Mouse (Mus musculus): Measurements from ENCODE around the gene Ftl1. TPM values are rescaled to one million over a fixed set of nuclear protein-coding genes. Genes with fewer than 3 reads are reported as not detected.
A peak's percentile ranks its signal among the peaks of the same experiment; 100 is the strongest.

Gene Ftl1
- polyA plus RNA-seq, 1 experiment from 2014 or later: 3,941 TPM

GRCm38 (mm10) chr7:45434203-45435015, 25.3 kb downstream of the Ftl1 start, which contains the start of gene Gys1:
TSS of gene Gys1 (plus strand) at chr7:45434844.
- H3K27ac ChIP-seq (ENCODE audit: low read depth, low read length): peak within 1 kb of the TSS; percentile 86
- H3K36me3 ChIP-seq (ENCODE audit: control insufficient read depth, insufficient read depth, low read length): peaks cover 28% of the 10 kb centered on the region

GRCm38 (mm10) chr7:45433835-45434202, 25.9 kb downstream of the Ftl1 start:
- 1% methylated on average over 7 of the region's 7 CpGs for WGBS

More at GRCm38 (mm10) chr7:45434203-45435015, 25.3 kb downstream of the Ftl1 start, which contains the start of gene Gys1:
- H3K4me1 ChIP-seq (ENCODE audit: control insufficient read depth, insufficient read depth, low read length): peaks cover 35% of the 10 kb centered on the region
- ATAC-seq (ENCODE audit: low FRiP score, low TSS enrichment): peak; percentile 97
- peak within 1 kb of the TSS; percentile 94 for H3K4me3 ChIP-seq (ENCODE audit: low read length)
- H3K9me3 ChIP-seq (ENCODE audit: control insufficient read depth, low read length): no peaks in the 10 kb centered on the region
- H3K9ac ChIP-seq (ENCODE audit: low read depth, low read length): peak within 1 kb of the TSS; percentile 82
- under 1% methylated on average over 45 of the region's 45 CpGs for WGBS
- H3K4me2 ChIP-seq (replicated peaks; ENCODE audit: low read depth, low read length): peak within 1 kb of the TSS; percentile 97
- H3K27me3 ChIP-seq (ENCODE audit: control insufficient read depth, insufficient read depth, low read length): no peaks in the 10 kb centered on the region

GRCm38 (mm10) chr7:45426556-45426955, 33.1 kb downstream of the Ftl1 start:
- no peak overlapping the region for H3K9ac ChIP-seq (ENCODE audit: low read depth, low read length)
- H3K4me1 ChIP-seq (ENCODE audit: control insufficient read depth, insufficient read depth, low read length): no peaks in the 10 kb centered on the region
- H3K27ac ChIP-seq (ENCODE audit: low read depth, low read length): no peak overlapping the region
- H3K27me3 ChIP-seq (ENCODE audit: control insufficient read depth, insufficient read depth, low read length): no peaks in the 10 kb centered on the region
- no peak overlapping the region for H3K4me2 ChIP-seq (replicated peaks; ENCODE audit: low read depth, low read length)
- no peaks in the 10 kb centered on the region for H3K9me3 ChIP-seq (ENCODE audit: control insufficient read depth, low read length)
- H3K4me3 ChIP-seq (ENCODE audit: low read length): no peak overlapping the region
- ATAC-seq (ENCODE audit: low FRiP score, low TSS enrichment): no peak
- peaks cover 92% of the 10 kb centered on the region for H3K36me3 ChIP-seq (ENCODE audit: control insufficient read depth, insufficient read depth, low read length)
- 93% methylated on average over 8 of the region's 8 CpGs for WGBS

More at GRCm38 (mm10) chr7:45433835-45434202, 25.9 kb downstream of the Ftl1 start:
- Histone ChIP-seq H3K9me3 (ENCODE audit: control insufficient read depth, low read length) (no peaks in the 10 kb centered on the region), H3K27ac (ENCODE audit: low read depth, low read length) (peak overlapping the region; percentile 86; the same call in 1 of the 2 replicates), H3K4me1 (ENCODE audit: control insufficient read depth, insufficient read depth, low read length) (peaks cover 35% of the 10 kb centered on the region), H3K9ac (ENCODE audit: low read depth, low read length) (peak overlapping the region; percentile 82), H3K36me3 (ENCODE audit: control insufficient read depth, insufficient read depth, low read length) (peaks cover 34% of the 10 kb centered on the region), H3K4me2 (replicated peaks; ENCODE audit: low read depth, low read length) (peak overlapping the region; percentile 97), H3K4me3 (ENCODE audit: low read length) (peak overlapping the region; percentile 94), H3K27me3 (ENCODE audit: control insufficient read depth, insufficient read depth, low read length) (no peaks in the 10 kb centered on the region)
- no peak for ATAC-seq (ENCODE audit: low FRiP score, low TSS enrichment)

- Histone ChIP-seq H3K4me2 (replicated peaks; ENCODE audit: low read depth, low read length) (no peak overlapping the region), H3K27ac (ENCODE audit: low read depth, low read length) (no peak overlapping the region), H3K9me3 (ENCODE audit: control insufficient read depth, low read length) (no peaks in the 10 kb centered on the region), H3K4me1 (ENCODE audit: control insufficient read depth, insufficient read depth, low read length) (peaks cover 8% of the 10 kb centered on the region), H3K36me3 (ENCODE audit: control insufficient read depth, insufficient read depth, low read length) (peaks cover 54% of the 10 kb centered on the region), H3K4me3 (ENCODE audit: low read length) (no peak overlapping the region), H3K9ac (ENCODE audit: low read depth, low read length) (no peak overlapping the region), H3K27me3 (ENCODE audit: control insufficient read depth, insufficient read depth, low read length) (peaks cover 27% of the 10 kb centered on the region)
- 89% methylated on average over 13 of the region's 14 CpGs for WGBS
- no peak for ATAC-seq (ENCODE audit: low FRiP score, low TSS enrichment)
These were observed 38.5 kb downstream of the Ftl1 start for GRCm38 (mm10) chr7:45421194-45421593.

GRCm38 (mm10) chr7:45420615-45420919, 39.1 kb downstream of the Ftl1 start, which contains the start of gene Lhb:
TSS of gene Lhb (plus strand) at chr7:45420820.
- Histone ChIP-seq H3K4me2 (replicated peaks; ENCODE audit: low read depth, low read length) (peak within 1 kb of the TSS; percentile 24; the same call in 1 of the 2 replicates), H3K27me3 (ENCODE audit: control insufficient read depth, insufficient read depth, low read length) (peaks cover 34% of the 10 kb centered on the region)
- 55% methylated on average over 6 of the region's 6 CpGs for WGBS

GRCm38 (mm10) chr7:45419859-45420614, 39.6 kb downstream of the Ftl1 start:
- WGBS: 8% methylated on average over 27 of the region's 27 CpGs
- ATAC-seq (ENCODE audit: low FRiP score, low TSS enrichment): no peak
- peaks cover 39% of the 10 kb centered on the region for H3K27me3 ChIP-seq (ENCODE audit: control insufficient read depth, insufficient read depth, low read length)
- peaks cover 45% of the 10 kb centered on the region for H3K36me3 ChIP-seq (ENCODE audit: control insufficient read depth, insufficient read depth, low read length)
- peak overlapping the region; percentile 24; the same call in 1 of the 2 replicates for H3K4me2 ChIP-seq (replicated peaks; ENCODE audit: low read depth, low read length)
- H3K27ac ChIP-seq (ENCODE audit: low read depth, low read length): no peak overlapping the region
- H3K4me1 ChIP-seq (ENCODE audit: control insufficient read depth, insufficient read depth, low read length): peaks cover 14% of the 10 kb centered on the region
- no peak overlapping the region for H3K4me3 ChIP-seq (ENCODE audit: low read length)
- H3K9ac ChIP-seq (ENCODE audit: low read depth, low read length): no peak overlapping the region
- H3K9me3 ChIP-seq (ENCODE audit: control insufficient read depth, low read length): no peaks in the 10 kb centered on the region

More at GRCm38 (mm10) chr7:45420615-45420919, 39.1 kb downstream of the Ftl1 start, which contains the start of gene Lhb:
- no peaks in the 10 kb centered on the region for H3K9me3 ChIP-seq (ENCODE audit: control insufficient read depth, low read length)
- ATAC-seq (ENCODE audit: low FRiP score, low TSS enrichment): no peak
- peaks cover 10% of the 10 kb centered on the region for H3K4me1 ChIP-seq (ENCODE audit: control insufficient read depth, insufficient read depth, low read length)
- H3K36me3 ChIP-seq (ENCODE audit: control insufficient read depth, insufficient read depth, low read length): peaks cover 50% of the 10 kb centered on the region
- no peak within 1 kb of the TSS for H3K9ac ChIP-seq (ENCODE audit: low read depth, low read length)
- no peak within 1 kb of the TSS for H3K27ac ChIP-seq (ENCODE audit: low read depth, low read length)
- no peak within 1 kb of the TSS for H3K4me3 ChIP-seq (ENCODE audit: low read length)

- 9% methylated on average over 13 of the region's 13 CpGs for WGBS
- H3K4me2 ChIP-seq (replicated peaks; ENCODE audit: low read depth, low read length): peak overlapping the region; percentile 5; the same call in 1 of the 2 replicates
- ATAC-seq (ENCODE audit: low FRiP score, low TSS enrichment): no peak
- peaks cover 21% of the 10 kb centered on the region for H3K4me1 ChIP-seq (ENCODE audit: control insufficient read depth, insufficient read depth, low read length)
- no peaks in the 10 kb centered on the region for H3K9me3 ChIP-seq (ENCODE audit: control insufficient read depth, low read length)
- H3K4me3 ChIP-seq (ENCODE audit: low read length): no peak overlapping the region
- H3K9ac ChIP-seq (ENCODE audit: low read depth, low read length): no peak overlapping the region
- H3K36me3 ChIP-seq (ENCODE audit: control insufficient read depth, insufficient read depth, low read length): peaks cover 25% of the 10 kb centered on the region
- H3K27me3 ChIP-seq (ENCODE audit: control insufficient read depth, insufficient read depth, low read length): peaks cover 58% of the 10 kb centered on the region
- no peak overlapping the region for H3K27ac ChIP-seq (ENCODE audit: low read depth, low read length)
These were observed 41.7 kb downstream of the Ftl1 start for GRCm38 (mm10) chr7:45417962-45418492.

- peaks cover 75% of the 10 kb centered on the region for H3K27me3 ChIP-seq (ENCODE audit: control insufficient read depth, insufficient read depth, low read length)
- H3K4me2 ChIP-seq (replicated peaks; ENCODE audit: low read depth, low read length): peak overlapping the region; percentile 13; the same call in 1 of the 2 replicates
- H3K27ac ChIP-seq (ENCODE audit: low read depth, low read length): no peak overlapping the region
- H3K9me3 ChIP-seq (ENCODE audit: control insufficient read depth, low read length): no peaks in the 10 kb centered on the region
- 0 out of 2 replicates have a peak overlapping the region, but pooled peaks have one; percentile 2 for H3K9ac ChIP-seq (ENCODE audit: low read depth, low read length)
- no peak for ATAC-seq (ENCODE audit: low FRiP score, low TSS enrichment)
- H3K4me3 ChIP-seq (ENCODE audit: low read length): peak overlapping the region; percentile 18
- H3K36me3 ChIP-seq (ENCODE audit: control insufficient read depth, insufficient read depth, low read length): peaks cover under 1% of the 10 kb centered on the region; the same call in 1 of the 2 replicates
- 6% methylated on average over 37 of the region's 37 CpGs for WGBS
- peaks cover 22% of the 10 kb centered on the region for H3K4me1 ChIP-seq (ENCODE audit: control insufficient read depth, insufficient read depth, low read length)
These were observed 44.0 kb downstream of the Ftl1 start for GRCm38 (mm10) chr7:45415636-45416035.
